Mouse (Mus musculus): Measurements from ENCODE around the gene Mtmr12. TPM values are rescaled to one million over a fixed set of nuclear protein-coding genes. Genes with fewer than 3 reads are reported as not detected.

Gene Mtmr12
- polyA plus RNA-seq, 1 experiment: 24.7 TPM

DNA sequence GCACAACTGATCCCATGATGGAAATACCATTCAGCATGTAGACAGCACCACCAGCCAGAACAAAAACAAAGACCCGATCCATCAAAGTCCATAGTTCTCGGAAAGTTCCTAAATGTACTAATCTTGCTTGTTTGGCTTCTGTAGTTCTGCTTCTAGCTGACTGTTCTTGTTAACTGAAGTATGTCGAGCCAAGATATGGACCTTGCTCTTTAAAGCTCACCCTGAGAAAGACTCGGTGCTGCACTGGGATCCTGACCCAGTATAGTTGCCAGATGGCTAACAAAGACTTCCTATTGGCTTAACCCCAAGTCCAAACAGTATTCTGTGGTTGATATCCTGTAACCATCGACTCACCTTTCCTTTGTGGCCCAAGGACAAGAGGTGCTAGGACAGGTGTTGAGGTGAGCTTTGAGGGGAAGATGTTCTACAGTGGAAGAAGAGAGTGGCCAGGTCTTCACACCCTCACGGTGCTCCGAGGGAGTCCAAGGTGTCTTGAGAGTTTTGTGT lies 93.5 kb downstream of the Mtmr12 start:
- Histone ChIP-seq H3K27me3 (ENCODE audit: control insufficient read depth, insufficient read depth, low read length) (no peaks in the 10 kb centered on the region), H3K4me3 (ENCODE audit: low read depth, low read length) (no peak overlapping the region), H3K4me1 (ENCODE audit: control insufficient read depth, insufficient read depth, insufficient read length, low read length) (no peaks in the 10 kb centered on the region), H3K36me3 (ENCODE audit: control insufficient read depth, insufficient read depth, low read length) (no peaks in the 10 kb centered on the region), H3K27ac (ENCODE audit: insufficient read depth, low read depth, low read length) (no peak overlapping the region)
- 55% methylated on average over 7 of the region's 7 CpGs for WGBS
- TF ChIP-seq POLR2A (IDR thresholded peaks at IDR 0.05; ENCODE audit: low read depth, low read length): no peak
- no peak for TF ChIP-seq CTCF (IDR thresholded peaks at IDR 0.05; ENCODE audit: extremely low read depth, insufficient read length, insufficient replicate concordance, low read depth, low read length)

DNA sequence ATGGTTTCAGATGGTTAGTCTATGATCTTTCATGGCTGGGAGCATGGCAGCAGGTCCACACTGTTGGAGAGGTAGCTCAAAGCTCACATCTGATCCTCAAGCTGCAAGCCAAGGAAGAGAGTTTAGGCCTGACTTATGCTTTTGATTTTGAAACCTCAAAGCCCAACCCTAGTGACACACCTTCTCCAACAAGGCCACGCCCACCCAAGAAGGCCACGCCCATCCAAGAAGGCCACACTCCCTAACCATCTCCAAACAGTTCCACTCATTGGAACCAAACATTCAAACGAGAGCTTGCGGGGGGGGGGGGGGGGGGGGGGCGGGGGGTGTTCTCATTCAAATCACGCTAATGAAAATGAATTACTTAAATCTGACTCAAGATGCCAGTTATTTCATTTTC lies 96.9 kb downstream of the Mtmr12 start:
- no peaks in the 10 kb centered on the region for H3K27me3 ChIP-seq (ENCODE audit: control insufficient read depth, insufficient read depth, low read length)
- H3K27ac ChIP-seq (ENCODE audit: insufficient read depth, low read depth, low read length): no peak overlapping the region
- TF ChIP-seq POLR2A (IDR thresholded peaks at IDR 0.05; ENCODE audit: low read depth, low read length): no peak
- no peak for TF ChIP-seq CTCF (IDR thresholded peaks at IDR 0.05; ENCODE audit: extremely low read depth, insufficient read length, insufficient replicate concordance, low read depth, low read length)
- H3K36me3 ChIP-seq (ENCODE audit: control insufficient read depth, insufficient read depth, low read length): no peaks in the 10 kb centered on the region
- H3K4me1 ChIP-seq (ENCODE audit: control insufficient read depth, insufficient read depth, insufficient read length, low read length): peaks cover 3% of the 10 kb centered on the region; the same call in 1 of the 2 replicates
- H3K4me3 ChIP-seq (ENCODE audit: low read depth, low read length): no peak overlapping the region
- WGBS: 67% methylated on average over 6 of the region's 6 CpGs

DNA sequence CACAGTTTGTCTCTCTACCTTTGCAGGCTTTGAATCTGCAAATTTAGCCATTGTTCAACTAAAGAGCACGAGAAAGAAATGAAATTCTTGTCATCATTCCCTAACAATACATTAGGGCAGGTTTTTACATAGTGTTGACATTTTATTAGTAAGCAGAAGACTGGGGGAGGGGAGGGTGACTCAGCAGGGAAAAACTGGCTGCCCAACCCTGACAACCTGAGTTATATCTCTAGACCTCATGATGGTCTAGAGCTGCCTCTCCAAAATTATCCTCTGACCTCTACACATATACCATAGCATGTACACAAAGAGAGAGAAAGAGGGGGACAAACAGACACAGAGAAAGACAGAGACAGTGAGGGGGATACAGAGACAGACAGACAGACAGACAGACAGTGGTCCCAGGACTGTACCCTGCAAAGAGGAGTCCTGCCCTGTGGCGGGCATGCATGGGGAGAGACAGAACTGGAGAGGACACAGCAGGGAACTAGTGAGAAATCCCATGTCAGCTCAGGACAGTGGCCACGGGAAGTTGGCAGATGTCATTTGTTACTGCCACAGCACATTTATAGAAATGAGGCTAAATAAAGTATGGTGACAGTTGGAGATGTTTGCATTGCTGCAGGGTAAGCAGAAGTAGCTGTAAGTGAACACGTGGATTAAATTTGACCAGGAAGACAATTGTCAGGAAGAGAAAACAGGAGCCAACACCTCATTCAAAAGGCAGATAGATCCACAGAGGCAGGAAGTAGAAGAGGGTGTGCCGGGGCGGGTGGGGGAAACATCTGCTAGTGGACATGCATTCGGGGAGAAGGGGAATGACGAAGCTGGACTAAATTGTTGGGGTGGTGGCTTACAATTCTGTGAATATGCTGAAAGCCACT lies 101.6 kb downstream of the Mtmr12 start:
- WGBS: 21% methylated on average over 8 of the region's 8 CpGs
- no peak for TF ChIP-seq POLR2A (IDR thresholded peaks at IDR 0.05; ENCODE audit: low read depth, low read length)
- TF ChIP-seq CTCF (IDR thresholded peaks at IDR 0.05; ENCODE audit: extremely low read depth, insufficient read length, insufficient replicate concordance, low read depth, low read length): no peak
- H3K4me3 ChIP-seq (ENCODE audit: low read depth, low read length): no peak overlapping the region

DNA sequence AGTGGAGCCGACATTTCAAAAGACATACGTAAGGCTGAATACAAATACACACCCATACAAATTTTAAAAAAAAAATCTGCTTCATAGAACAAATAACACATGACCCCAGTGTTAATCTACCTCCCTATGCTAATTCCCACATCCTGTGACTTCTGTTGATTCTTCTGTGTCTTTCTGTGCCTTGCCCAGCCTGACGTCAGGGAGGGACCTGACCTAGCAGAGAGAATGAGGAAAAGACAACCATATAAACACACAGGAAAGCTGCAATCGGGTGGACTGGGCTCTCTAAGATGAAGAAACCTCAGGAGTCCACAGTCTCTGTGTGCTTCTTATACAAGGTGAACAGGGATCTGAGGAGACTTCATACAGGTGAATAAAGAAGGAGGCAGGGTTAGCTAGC lies 102.3 kb downstream of the Mtmr12 start:
- peak overlapping the region; percentile 12; the same call in 1 of the 2 replicates for H3K27ac ChIP-seq (ENCODE audit: insufficient read depth, low read depth, low read length)
- H3K27me3 ChIP-seq (ENCODE audit: control insufficient read depth, insufficient read depth, low read length): no peaks in the 10 kb centered on the region
- no peak for TF ChIP-seq POLR2A (IDR thresholded peaks at IDR 0.05; ENCODE audit: low read depth, low read length)
- TF ChIP-seq CTCF (IDR thresholded peaks at IDR 0.05; ENCODE audit: extremely low read depth, insufficient read length, insufficient replicate concordance, low read depth, low read length): no peak
- H3K4me3 ChIP-seq (ENCODE audit: low read depth, low read length): no peak overlapping the region
- H3K36me3 ChIP-seq (ENCODE audit: control insufficient read depth, insufficient read depth, low read length): no peaks in the 10 kb centered on the region
- 49% methylated on average over 4 of the region's 4 CpGs for WGBS
- peaks cover 3% of the 10 kb centered on the region; the same call in 1 of the 2 replicates for H3K4me1 ChIP-seq (ENCODE audit: control insufficient read depth, insufficient read depth, insufficient read length, low read length)

More for the DNA sequence above, 101.6 kb downstream of the Mtmr12 start:
- Histone ChIP-seq H3K27ac (ENCODE audit: insufficient read depth, low read depth, low read length) (peak overlapping the region; percentile 55), H3K27me3 (ENCODE audit: control insufficient read depth, insufficient read depth, low read length) (no peaks in the 10 kb centered on the region), H3K36me3 (ENCODE audit: control insufficient read depth, insufficient read depth, low read length) (no peaks in the 10 kb centered on the region), H3K4me1 (ENCODE audit: control insufficient read depth, insufficient read depth, insufficient read length, low read length) (peaks cover 3% of the 10 kb centered on the region; the same call in 1 of the 2 replicates)

DNA sequence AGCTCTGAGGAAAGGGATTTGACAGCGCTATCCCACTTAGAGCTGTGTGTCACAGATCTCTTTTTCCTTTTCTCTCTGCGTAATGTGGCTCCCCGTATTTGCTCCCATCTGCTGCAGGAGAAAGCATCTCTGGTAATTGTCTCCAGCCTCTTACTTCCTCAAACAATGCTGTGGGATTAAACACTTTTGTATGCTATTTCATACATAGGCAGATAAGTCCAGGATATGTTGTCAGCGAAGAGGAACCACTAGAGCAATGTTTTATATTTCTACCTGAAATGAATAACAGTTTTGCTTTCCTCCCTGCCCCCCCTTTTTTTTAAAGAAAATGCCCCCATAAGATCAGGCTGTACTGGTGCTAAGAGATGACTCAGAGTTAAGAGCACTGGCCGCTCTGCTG lies 103.7 kb downstream of the Mtmr12 start:
- TF ChIP-seq CTCF (IDR thresholded peaks at IDR 0.05; ENCODE audit: extremely low read depth, insufficient read length, insufficient replicate concordance, low read depth, low read length) (no peak), POLR2A (IDR thresholded peaks at IDR 0.05; ENCODE audit: low read depth, low read length) (no peak)

DNA sequence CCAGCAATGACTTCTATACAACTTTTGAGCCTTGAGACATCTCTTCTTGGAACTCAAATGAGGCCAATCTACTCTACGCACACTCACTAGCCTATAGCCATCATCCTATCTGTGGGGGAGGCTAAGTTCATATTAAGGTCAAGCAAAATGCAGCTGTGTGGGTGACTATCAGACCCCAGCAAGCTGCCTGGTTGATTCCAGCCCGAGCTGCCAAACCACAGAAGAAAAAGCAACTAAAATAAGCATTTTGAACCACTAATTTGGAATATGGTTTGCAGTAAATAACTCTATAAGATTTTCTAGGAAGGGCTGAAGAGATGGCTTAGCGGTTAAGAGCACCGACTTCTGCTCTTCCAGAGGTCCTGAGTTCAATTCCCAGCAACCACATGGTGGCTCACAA lies 105.8 kb downstream of the Mtmr12 start:
- TF ChIP-seq CTCF (IDR thresholded peaks at IDR 0.05; ENCODE audit: extremely low read depth, insufficient read length, insufficient replicate concordance, low read depth, low read length) (no peak), POLR2A (IDR thresholded peaks at IDR 0.05; ENCODE audit: low read depth, low read length) (no peak)
- WGBS: 80% methylated on average over 4 of the region's 4 CpGs
- H3K27ac ChIP-seq (ENCODE audit: insufficient read depth, low read depth, low read length): no peak overlapping the region

More for the DNA sequence above, 103.7 kb downstream of the Mtmr12 start:
- H3K27ac ChIP-seq (ENCODE audit: insufficient read depth, low read depth, low read length): no peak overlapping the region
- 92% methylated on average over 5 of the region's 5 CpGs for WGBS
- H3K36me3 ChIP-seq (ENCODE audit: control insufficient read depth, insufficient read depth, low read length): no peaks in the 10 kb centered on the region
- no peak overlapping the region for H3K4me3 ChIP-seq (ENCODE audit: low read depth, low read length)
- H3K4me1 ChIP-seq (ENCODE audit: control insufficient read depth, insufficient read depth, insufficient read length, low read length): peaks cover 3% of the 10 kb centered on the region; the same call in 1 of the 2 replicates
- no peaks in the 10 kb centered on the region for H3K27me3 ChIP-seq (ENCODE audit: control insufficient read depth, insufficient read depth, low read length)

DNA sequence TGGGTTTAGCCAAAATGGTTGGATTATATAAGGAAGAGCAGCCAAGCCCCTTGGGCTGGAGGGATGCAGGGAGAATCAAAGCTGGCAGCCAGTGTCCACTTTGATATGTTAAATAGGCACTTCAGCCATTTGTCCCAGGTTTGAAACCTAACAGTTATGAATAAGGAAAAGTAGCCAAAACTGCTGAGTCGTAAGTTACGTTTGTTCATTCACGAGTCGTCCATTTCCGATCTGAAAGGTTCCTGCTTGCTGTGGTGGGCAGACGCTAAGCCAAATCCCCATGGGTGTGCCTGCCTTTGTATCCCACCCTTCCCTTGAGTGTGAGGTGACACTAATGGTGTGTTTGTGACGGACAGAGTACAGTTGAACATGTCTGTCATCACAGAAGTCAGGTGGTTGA lies 106.6 kb downstream of the Mtmr12 start:
- Histone ChIP-seq H3K4me3 (ENCODE audit: low read depth, low read length) (no peak overlapping the region), H3K4me1 (ENCODE audit: control insufficient read depth, insufficient read depth, insufficient read length, low read length) (peaks cover 1% of the 10 kb centered on the region; the same call in 1 of the 2 replicates), H3K27me3 (ENCODE audit: control insufficient read depth, insufficient read depth, low read length) (no peaks in the 10 kb centered on the region; the same call in 1 of the 2 replicates), H3K27ac (ENCODE audit: insufficient read depth, low read depth, low read length) (no peak overlapping the region), H3K36me3 (ENCODE audit: control insufficient read depth, insufficient read depth, low read length) (no peaks in the 10 kb centered on the region)
- TF ChIP-seq CTCF (IDR thresholded peaks at IDR 0.05; ENCODE audit: extremely low read depth, insufficient read length, insufficient replicate concordance, low read depth, low read length) (no peak), POLR2A (IDR thresholded peaks at IDR 0.05; ENCODE audit: low read depth, low read length) (no peak)
- WGBS: 84% methylated on average over 7 of the region's 7 CpGs

More for the DNA sequence above, 105.8 kb downstream of the Mtmr12 start:
- no peaks in the 10 kb centered on the region for H3K36me3 ChIP-seq (ENCODE audit: control insufficient read depth, insufficient read depth, low read length)
- peaks cover 3% of the 10 kb centered on the region; the same call in 1 of the 2 replicates for H3K4me1 ChIP-seq (ENCODE audit: control insufficient read depth, insufficient read depth, insufficient read length, low read length)
- H3K4me3 ChIP-seq (ENCODE audit: low read depth, low read length): no peak overlapping the region
- H3K27me3 ChIP-seq (ENCODE audit: control insufficient read depth, insufficient read depth, low read length): no peaks in the 10 kb centered on the region; the same call in 1 of the 2 replicates
